Mouse (Mus musculus): ENCODE data around the gene Galnt16.

Gene Galnt16

GRCm38 (mm10) chr12:80631790-80632189 is 113.7 kb downstream of the Galnt16 start:
- in situ Hi-C loops (cut with MboI; ENCODE audit: low pct_unique_long_range_greater_than_20kb in 1 of 2, low sequenced_read_pairs in 2 of 2, unreplicated experiment in 1 of 2): no loop called here

- in situ Hi-C loops (cut with MboI; ENCODE audit: low pct_unique_long_range_greater_than_20kb in 1 of 2, low sequenced_read_pairs in 2 of 2, unreplicated experiment in 1 of 2): no loop called here
Measured at GRCm38 (mm10) chr12:80642725-80643692, 124.9 kb downstream of the Galnt16 start.

GRCm38 (mm10) chr12:80643693-80644505 is 125.8 kb downstream of the Galnt16 start, which contains the start of the genes Slc39a9 and Erh:
TSS of gene Slc39a9 (plus strand) at chr12:80643883.
TSS of gene Erh (minus strand) at chr12:80644341.
- in situ Hi-C loops (cut with MboI; ENCODE audit: low pct_unique_long_range_greater_than_20kb in 1 of 2, low sequenced_read_pairs in 2 of 2, unreplicated experiment in 1 of 2): no loop called here

GRCm38 (mm10) chr12:80644506-80644868 is 126.4 kb downstream of the Galnt16 start:
- in situ Hi-C loops (cut with MboI; ENCODE audit: low pct_unique_long_range_greater_than_20kb in 1 of 2, low sequenced_read_pairs in 2 of 2, unreplicated experiment in 1 of 2): no loop called here

GRCm38 (mm10) chr12:80646377-80646776 is 128.3 kb downstream of the Galnt16 start:
- in situ Hi-C loops (cut with MboI; ENCODE audit: low pct_unique_long_range_greater_than_20kb in 1 of 2, low sequenced_read_pairs in 2 of 2, unreplicated experiment in 1 of 2): no loop called here

- in situ Hi-C loops (cut with MboI; ENCODE audit: low pct_unique_long_range_greater_than_20kb in 1 of 2, low sequenced_read_pairs in 2 of 2, unreplicated experiment in 1 of 2): no loop called here
Measured at GRCm38 (mm10) chr12:80653951-80654658, 136.0 kb downstream of the Galnt16 start.

GRCm38 (mm10) chr12:80654659-80655025 is 136.6 kb downstream of the Galnt16 start:
- in situ Hi-C loops (cut with MboI; ENCODE audit: low pct_unique_long_range_greater_than_20kb in 1 of 2, low sequenced_read_pairs in 2 of 2, unreplicated experiment in 1 of 2): no loop called here

- in situ Hi-C loops (cut with MboI; ENCODE audit: low pct_unique_long_range_greater_than_20kb in 1 of 2, low sequenced_read_pairs in 2 of 2, unreplicated experiment in 1 of 2): no loop called here
Measured at GRCm38 (mm10) chr12:80658661-80659060, 140.6 kb downstream of the Galnt16 start.

- in situ Hi-C loops (cut with MboI; ENCODE audit: low pct_unique_long_range_greater_than_20kb in 1 of 2, low sequenced_read_pairs in 2 of 2, unreplicated experiment in 1 of 2): no loop called here
Measured at GRCm38 (mm10) chr12:80662322-80662721, 144.2 kb downstream of the Galnt16 start.

GRCm38 (mm10) chr12:80663935-80664334 is 145.9 kb downstream of the Galnt16 start:
- in situ Hi-C loops (cut with MboI; ENCODE audit: low pct_unique_long_range_greater_than_20kb in 1 of 2, low sequenced_read_pairs in 2 of 2, unreplicated experiment in 1 of 2): no loop called here

GRCm38 (mm10) chr12:80668391-80668790 is 150.3 kb downstream of the Galnt16 start:
- in situ Hi-C loops (cut with MboI; ENCODE audit: low pct_unique_long_range_greater_than_20kb in 1 of 2, low sequenced_read_pairs in 2 of 2, unreplicated experiment in 1 of 2): no loop called here

GRCm38 (mm10) chr12:80673170-80673569 is 155.1 kb downstream of the Galnt16 start:
- in situ Hi-C loops (cut with MboI; ENCODE audit: low pct_unique_long_range_greater_than_20kb in 1 of 2, low sequenced_read_pairs in 2 of 2, unreplicated experiment in 1 of 2): no loop called here

Data from mouse embryonic stem cell (cell line).